8 mouse cellular contexts compared by ENCODE assay signal in the genomic region with DNA sequence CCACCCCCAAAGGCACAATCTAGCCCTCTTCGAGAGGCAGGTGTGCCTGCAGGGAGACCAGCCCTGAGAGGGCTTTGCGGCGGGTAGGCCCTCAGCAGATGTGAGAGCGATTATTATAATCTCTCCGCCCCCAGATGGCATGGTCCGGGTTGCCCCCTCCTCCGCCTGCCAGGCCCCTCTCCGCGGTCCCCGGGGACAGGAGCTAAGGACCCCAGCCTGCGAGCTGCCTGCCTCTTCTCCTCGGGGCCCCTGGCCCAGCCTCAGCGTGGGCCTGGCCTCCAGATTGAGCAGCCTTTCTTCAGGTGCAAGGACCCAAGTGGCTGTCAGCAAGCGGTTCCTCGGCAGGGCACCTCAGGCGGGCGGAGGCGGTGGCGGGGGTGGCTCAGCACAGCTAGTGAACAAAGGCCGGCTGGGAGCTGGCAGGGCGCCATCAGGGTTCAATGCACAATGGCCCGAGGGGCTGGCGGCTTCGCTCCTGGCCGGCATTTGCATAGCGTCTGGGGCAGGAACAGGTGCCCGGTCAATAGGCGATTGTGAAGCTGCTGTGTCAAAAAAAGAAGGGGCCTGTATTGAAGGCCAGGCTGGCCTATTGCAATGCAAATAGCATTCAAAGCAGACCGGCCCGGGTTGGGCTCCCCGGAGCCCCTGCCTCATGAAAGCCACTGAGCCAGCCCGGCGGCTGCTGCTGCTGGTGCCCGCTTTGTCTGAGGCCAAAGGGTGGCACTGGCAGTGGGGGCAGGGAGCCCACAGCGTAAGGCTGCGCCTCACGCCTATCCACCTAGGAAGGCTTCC.
A peak's percentile ranks its signal among the peaks of the same experiment; 100 is the strongest.
DNase-seq lines count a peak whose midpoint lies in the region; ATAC-seq lines count a peak whose summit lies in the region.

No protein-coding gene starts in this region.

- H3K9ac ChIP-seq in forebrain, embryonic 11.5 days (ENCODE audit: low read length), result peak overlapping the region; percentile 58
- H3K9ac ChIP-seq in liver, embryonic 15.5 days, result no peak overlapping the region; the same call in 1 of the 2 replicates

- peaks cover 26% of the 10 kb centered on the region for H3K4me1 ChIP-seq in forebrain, embryonic 11.5 days (replicated peaks; ENCODE audit: control insufficient read depth, insufficient read depth, low read length)
- peaks cover 9% of the 10 kb centered on the region; the same call in 1 of the 2 replicates for H3K4me1 ChIP-seq in liver, embryonic 15.5 days (replicated peaks)

- no peak overlapping the region; the same call in 1 of the 2 replicates for H3K4me3 ChIP-seq in forebrain, embryonic 11.5 days (ENCODE audit: low read depth, low read length)
- H3K4me3 ChIP-seq in liver, embryonic 15.5 days (replicated peaks), result no peak overlapping the region

- H3K27me3 ChIP-seq in forebrain, embryonic 11.5 days (ENCODE audit: control insufficient read depth, insufficient read depth, low read length), result no peaks in the 10 kb centered on the region
- H3K27me3 ChIP-seq in liver, embryonic 15.5 days, result peaks cover 30% of the 10 kb centered on the region

- peak; percentile 93 for ATAC-seq in forebrain, embryonic 11.5 days (replicated peaks; ENCODE audit: low FRiP score)
- ATAC-seq in liver, embryonic 15.5 days (ENCODE audit: insufficient read depth), result no peak

- whole genome bisulfite sequencing in forebrain, embryonic 11.5 days, result 2% methylated on average over 37 of the region's 37 CpGs
- 15% methylated on average over 37 of the region's 37 CpGs for WGBS in liver, embryonic 15.5 days (ENCODE audit: insufficient replicate concordance)

- H3K27ac ChIP-seq in forebrain, embryonic 11.5 days (ENCODE audit: low read depth, low read length), result peak overlapping the region; percentile 96
- H3K27ac ChIP-seq in liver, embryonic 15.5 days (replicated peaks), result no peak overlapping the region

- intact Hi-C loops in heart, postnatal 14 days (cut with DNase I), result no loop called here

- no peaks in the 10 kb centered on the region for H3K9me3 ChIP-seq in forebrain, embryonic 11.5 days (ENCODE audit: control insufficient read depth, low read length)
- no peaks in the 10 kb centered on the region for H3K9me3 ChIP-seq in liver, embryonic 15.5 days (replicated peaks)

- peak; percentile 91 for DNase-seq in A20 (ENCODE audit: low read depth, low spot score)
- DNase-seq in brain, adult 2 months (ENCODE audit: low read depth, low spot score), result peak; percentile 94
- peak; percentile 98 for DNase-seq in forebrain, embryonic 11.5 days (ENCODE audit: low spot score)
- DNase-seq in heart, postnatal 14 days, result peak; percentile 78
- peak; percentile 79 to 89 for DNase-seq in layer of hippocampus, adult 18-20 months (ENCODE audit: low spot score in 2 of 2)
- DNase-seq in ovary, adult 18-20 months (ENCODE audit: low spot score), result peak; percentile 61
- DNase-seq in thymus, postnatal 0 days (ENCODE audit: low spot score), result peak; percentile 63

- no peaks in the 10 kb centered on the region for H3K36me3 ChIP-seq in forebrain, embryonic 11.5 days (ENCODE audit: control insufficient read depth, insufficient read depth, low read length)
- H3K36me3 ChIP-seq in liver, embryonic 15.5 days (replicated peaks), result no peaks in the 10 kb centered on the region

- H3K4me2 ChIP-seq in forebrain, embryonic 11.5 days (ENCODE audit: low read depth, low read length, severe bottlenecking), result peak overlapping the region; percentile 33; the same call in 1 of the 2 replicates
- H3K4me2 ChIP-seq in liver, embryonic 15.5 days, result peak overlapping the region; percentile 42
